Mouse (Mus musculus) layer of hippocampus, adult 18-20 months (tissue): Measurements from ENCODE around the gene Ccl11. TPM values are rescaled to one million over a fixed set of nuclear protein-coding genes. Genes with fewer than 3 reads are reported as not detected.

Experiments
- DNase-seq, 2 experiments: peaks; one replicate each; pipeline ENCODE4 v3.0.0; 2022; ENCODE audit warnings: low spot score in 2 of 2
- total RNA-seq, 2 experiments: library from RNA; stranded (reverse); gene quantifications; 2 replicates each; pipeline ENCODE4 v1.2.3; 2021

Ccl11 gene
- total RNA-seq, 2 experiments from 2014 or later = 0.50 to 0.61 TPM

- DNase-seq = peak in 1 of 2 experiments; percentile 54
Observed at GRCm38 (mm10) chr11:82047746-82048415, 9.7 kb upstream of the Ccl11 start.

- no peak for DNase-seq
Observed at GRCm38 (mm10) chr11:82053849-82054248, 3.8 kb upstream of the Ccl11 start.

DNA sequence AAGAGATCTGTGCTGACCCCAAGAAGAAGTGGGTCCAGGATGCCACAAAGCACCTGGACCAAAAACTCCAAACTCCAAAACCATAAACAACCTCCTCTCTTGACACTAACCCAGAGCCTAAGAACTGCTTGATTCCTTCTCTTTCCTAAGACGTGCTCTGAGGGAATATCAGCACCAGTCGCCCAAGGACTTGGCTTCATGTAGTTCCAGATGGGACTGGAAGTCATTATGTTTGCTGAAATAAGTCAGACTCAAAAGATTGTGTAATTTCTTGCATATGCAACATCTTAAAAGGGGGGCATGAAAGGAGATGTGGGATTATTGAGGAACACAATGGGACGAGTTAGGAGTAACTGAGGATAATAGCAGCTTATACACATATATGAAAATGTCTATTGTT, 4.6 kb downstream of the Ccl11 start:
- peak in 1 of 2 experiments; percentile 15 for DNase-seq

- DNase-seq = no peak
Observed at GRCm38 (mm10) chr11:82063454-82063853, 5.8 kb downstream of the Ccl11 start.

GRCm38 (mm10) chr11:82066953-82067571, 9.4 kb downstream of the Ccl11 start:
- DNase-seq = peak in 1 of 2 experiments; percentile 12

GRCm38 (mm10) chr11:82071076-82071475, 13.5 kb downstream of the Ccl11 start:
- DNase-seq = no peak

DNA sequence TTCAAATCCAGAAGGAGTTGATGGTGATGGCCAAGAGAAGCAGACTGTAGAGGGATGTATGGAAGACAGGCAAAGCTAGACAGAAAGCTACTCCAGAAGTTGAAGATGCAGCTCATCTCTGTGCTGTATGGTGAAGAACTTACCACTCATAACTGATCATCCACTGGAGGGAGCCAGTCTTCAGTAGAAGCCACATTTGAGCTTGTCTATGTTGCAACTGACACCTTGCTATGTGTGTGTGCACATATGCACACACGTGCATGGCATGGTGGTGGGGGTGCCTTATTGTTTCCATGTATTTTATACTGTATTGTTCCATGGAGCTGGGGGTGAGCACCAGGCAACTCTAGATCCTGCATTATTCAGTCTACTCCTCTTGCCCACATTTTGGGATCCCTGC, 14.8 kb downstream of the Ccl11 start:
- DNase-seq = peak in 1 of 2 experiments; percentile 19

DNA sequence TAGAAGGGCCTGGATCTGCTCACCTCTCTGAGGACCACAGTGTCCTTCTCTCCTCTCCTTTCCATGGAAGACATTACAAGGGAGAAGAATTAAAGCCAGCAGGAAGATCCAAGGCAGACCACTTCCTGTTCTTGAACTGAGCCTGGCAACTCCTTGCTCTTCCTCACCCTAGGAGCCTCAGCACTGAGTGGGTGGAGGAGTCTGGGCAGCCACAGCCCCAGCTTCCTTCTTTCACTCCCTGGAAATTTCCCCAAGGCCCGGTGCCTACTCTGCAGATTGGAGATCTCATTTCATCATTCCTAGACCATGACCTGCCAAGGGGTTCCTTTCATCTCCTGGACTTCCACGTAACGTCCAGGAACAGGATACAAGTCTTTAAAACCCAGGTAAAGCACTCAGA, 15.4 kb downstream of the Ccl11 start:
- DNase-seq = no peak

GRCm38 (mm10) chr11:82073686-82074085, 16.1 kb downstream of the Ccl11 start:
- no peak for DNase-seq

DNA sequence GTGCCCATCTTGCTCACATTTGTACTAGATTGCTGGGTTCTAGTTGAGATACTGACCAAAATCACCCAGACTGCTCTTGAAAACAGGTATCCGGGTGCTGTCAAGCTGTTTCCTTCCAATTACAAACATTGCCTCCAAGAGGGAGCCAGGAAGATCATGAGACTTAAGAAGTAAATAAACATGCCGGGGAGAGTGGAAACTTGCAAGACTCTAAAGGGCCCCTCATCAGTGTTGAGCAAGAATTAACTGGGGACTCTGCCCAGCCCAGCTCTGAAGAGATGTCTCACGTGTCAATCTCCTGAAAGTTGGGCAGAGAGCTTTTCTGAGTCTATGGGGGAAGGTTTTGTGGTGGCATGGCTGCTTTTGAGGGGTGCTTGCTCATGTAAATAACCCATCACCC, 19.4 kb downstream of the Ccl11 start:
- DNase-seq = no peak

DNA sequence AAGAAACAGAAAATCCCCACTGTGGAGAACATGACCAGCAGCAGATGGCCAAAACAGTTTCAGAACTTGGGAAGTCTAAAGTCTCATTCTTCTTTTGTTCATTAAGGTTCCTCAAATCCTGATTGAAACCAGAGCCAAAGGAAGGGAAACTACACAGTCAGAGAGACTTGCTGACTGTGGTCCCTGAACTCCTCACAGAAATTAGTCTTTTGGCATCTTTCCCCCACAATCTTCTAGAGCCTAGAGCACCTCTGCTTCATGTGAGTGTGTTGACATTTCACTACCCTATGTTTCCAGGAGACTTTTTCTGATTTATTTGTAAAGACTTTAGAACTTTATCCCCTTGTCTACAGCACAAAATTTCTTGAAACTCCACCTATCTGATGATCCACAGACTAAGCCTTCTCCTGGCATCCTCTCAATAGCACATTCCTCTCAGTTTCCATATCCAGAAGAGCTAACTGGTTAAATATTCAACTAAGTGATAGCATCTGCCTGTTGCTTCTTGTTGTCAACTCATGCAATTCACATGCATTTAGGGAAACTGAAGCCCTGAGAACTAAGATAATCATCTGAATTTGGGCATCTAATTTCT, 20.6 kb downstream of the Ccl11 start:
- DNase-seq = no peak

DNA sequence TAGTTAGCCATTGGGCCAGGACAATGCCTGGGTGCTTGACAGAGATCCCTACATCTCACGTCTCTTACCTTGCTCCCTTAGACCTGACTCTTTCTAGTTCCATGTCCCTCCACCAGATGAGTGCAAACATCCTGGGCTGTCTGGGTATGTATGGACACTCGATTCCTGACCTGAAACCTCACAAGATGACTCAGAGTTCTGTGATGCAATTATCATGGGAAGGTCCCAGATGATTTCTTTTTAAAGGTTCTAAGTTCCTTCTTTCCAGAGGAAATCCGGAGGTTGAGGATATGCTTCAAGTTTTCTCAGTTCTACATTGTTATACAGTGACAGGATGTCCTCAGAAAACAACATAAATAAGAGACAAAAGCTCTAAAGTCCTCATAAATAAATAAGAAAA, 23.2 kb downstream of the Ccl11 start:
- no peak for DNase-seq

- DNase-seq = no peak
Observed at GRCm38 (mm10) chr11:82084360-82084759, 26.7 kb downstream of the Ccl11 start.

GRCm38 (mm10) chr11:82099511-82100323, 42.1 kb downstream of the Ccl11 start:
- no peak for DNase-seq

GRCm38 (mm10) chr11:82101087-82101486, 43.5 kb downstream of the Ccl11 start:
- DNase-seq = no peak

- DNase-seq = no peak
Observed at GRCm38 (mm10) chr11:82101529-82101928, 43.9 kb downstream of the Ccl11 start, which contains the start of gene Ccl12. TSS of gene Ccl12 (plus strand) at chr11:82101845.

DNA sequence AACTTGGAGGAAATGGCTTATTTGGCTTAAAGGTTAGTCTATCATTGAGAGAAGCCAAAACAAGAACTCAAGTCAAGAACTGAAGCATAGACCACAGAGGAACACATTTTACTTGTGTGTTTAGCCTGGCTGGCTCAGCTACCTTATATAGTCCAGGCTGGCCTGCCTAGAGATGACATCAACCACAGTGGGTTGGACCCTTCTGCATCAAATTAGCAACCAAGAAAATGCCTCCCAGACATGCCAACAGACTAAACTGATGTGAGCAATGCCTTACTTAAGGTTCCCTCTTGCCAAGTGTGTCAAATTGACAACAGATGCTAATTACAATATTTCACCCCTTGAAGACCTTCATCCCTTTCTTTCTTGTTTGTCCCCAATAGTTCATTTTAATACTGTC, 52.0 kb downstream of the Ccl11 start:
- DNase-seq = no peak

DNA sequence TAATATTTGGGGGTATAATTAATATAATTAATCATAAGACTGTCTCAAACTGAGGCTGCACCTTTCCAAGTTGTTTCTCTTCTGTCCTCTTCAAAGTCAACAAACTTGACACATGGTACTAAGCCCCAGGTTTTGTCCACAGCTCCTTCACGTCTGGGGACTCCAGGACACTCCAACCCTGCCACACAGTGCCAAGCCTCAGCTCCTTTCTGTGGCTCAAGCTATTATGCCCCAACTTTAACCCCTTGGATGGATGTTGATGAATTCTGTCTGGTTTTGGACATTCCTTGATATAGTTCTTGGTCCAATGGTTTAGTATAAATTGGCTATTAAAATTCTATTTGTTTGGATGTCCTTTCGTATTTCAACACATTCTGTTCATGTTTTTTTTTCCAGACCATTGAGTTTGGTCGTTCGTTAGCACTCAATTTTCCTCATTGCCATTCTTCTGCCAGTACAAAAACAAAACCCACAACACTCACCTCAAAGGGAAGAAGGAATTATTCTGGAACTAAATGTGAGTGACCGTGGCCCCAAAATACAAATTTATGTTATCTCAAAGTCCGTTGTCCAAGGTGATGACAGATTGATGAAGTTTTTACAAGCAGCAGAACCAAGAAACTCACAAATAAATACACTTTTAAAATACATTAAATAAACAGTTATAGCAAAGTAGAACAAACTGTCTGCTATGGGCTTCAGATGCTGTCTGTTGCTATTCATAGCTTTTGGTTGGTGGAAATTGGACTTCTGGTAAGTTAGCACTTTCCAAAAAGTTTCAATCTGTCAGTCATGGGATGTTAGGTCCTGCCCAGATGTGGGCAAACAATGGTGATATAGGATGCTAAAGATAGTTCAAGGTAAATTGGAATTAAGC, 53.0 kb downstream of the Ccl11 start:
- no peak for DNase-seq
